Mouse (Mus musculus) cerebellum, postnatal 4 days (tissue): Measurements from ENCODE around the gene Nmbr.

Experiments
- DNase-seq, 2 experiments: peaks; one replicate each; pipeline ENCODE4 v3.0.0; 2022; ENCODE audit warnings: low spot score in 2 of 2, mixed read lengths in 1 of 2

Gene Nmbr

DNA sequence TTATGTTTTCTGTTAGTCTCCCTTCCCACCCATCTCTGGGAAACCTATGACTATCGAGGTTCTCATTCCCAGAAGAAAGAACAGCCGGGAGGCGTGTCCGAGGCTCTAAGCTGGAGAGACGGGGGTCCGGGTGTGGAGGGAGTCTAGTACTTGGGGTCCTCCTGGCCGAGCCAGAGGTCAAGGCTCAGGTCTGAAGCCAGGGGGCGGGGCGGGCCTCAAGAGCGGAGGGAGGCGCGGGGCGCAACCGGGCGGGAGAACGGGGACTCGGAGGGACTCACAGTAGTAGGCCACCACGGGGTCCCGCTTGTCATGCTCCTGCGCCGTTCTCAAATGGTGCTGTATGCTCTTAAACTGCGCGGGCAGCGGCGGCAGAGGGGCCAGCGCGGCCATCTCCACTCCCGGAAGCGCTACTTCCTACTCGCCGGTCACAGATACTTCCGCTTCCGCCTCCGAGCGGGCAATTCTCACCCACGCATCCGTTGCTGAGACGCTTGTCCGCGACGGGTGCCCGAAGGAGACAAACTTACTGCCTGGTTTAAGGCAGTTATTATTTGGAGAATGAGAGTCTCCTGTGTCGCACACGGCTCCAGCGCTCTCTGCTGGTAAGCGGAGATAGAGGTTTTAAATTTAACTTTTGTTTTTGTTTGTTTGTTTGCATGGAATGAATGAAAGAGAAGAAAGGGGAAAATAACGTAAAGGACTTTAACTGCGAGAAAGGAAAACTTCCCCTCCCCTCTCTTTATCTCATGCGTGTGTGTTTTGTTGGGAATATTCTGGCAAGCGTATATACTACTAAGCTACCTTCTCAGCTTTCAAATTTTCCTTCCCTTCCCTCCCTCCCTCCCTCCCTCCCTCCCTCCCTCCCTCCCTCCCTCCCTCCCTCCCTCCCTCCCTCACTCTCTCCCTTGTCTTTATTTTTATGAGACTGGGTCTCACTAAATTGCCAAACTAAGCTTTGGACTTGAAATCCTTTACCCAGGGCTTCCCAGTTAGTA lies at the start of gene Nmbr, which contains the start of gene Vta1:
TSS of gene Nmbr (plus strand) at position 520 of the 995 bp plus-strand sequence.
TSS of gene Vta1 (minus strand) at position 489 of the 995 bp plus-strand sequence.
- DNase-seq: peak; percentile 95

- no peak for DNase-seq
Measured at GRCm38 (mm10) chr10:14660875-14661274, 44.5 kb upstream of the Nmbr start.

- no peak for DNase-seq
Measured at GRCm38 (mm10) chr10:14666147-14666546, 39.2 kb upstream of the Nmbr start.

DNA sequence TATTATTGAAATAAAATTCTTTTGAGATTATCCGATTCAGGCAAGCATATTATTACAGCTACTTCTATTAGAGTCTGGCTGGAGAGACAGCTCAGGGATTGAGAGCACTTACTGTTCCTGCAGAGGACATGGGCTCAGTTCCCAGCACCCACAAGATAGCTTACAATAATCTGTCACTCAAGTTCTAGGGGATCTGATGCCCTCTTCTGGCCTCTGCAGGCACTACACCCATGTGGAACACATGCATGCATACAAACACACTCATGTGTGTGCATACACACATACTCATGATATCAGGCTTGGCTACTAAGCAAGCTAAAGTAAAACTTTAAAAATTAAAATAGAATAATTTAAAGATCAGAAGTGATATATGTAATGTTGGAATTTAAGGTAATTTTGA lies 19.7 kb upstream of the Nmbr start:
- no peak for DNase-seq

DNA sequence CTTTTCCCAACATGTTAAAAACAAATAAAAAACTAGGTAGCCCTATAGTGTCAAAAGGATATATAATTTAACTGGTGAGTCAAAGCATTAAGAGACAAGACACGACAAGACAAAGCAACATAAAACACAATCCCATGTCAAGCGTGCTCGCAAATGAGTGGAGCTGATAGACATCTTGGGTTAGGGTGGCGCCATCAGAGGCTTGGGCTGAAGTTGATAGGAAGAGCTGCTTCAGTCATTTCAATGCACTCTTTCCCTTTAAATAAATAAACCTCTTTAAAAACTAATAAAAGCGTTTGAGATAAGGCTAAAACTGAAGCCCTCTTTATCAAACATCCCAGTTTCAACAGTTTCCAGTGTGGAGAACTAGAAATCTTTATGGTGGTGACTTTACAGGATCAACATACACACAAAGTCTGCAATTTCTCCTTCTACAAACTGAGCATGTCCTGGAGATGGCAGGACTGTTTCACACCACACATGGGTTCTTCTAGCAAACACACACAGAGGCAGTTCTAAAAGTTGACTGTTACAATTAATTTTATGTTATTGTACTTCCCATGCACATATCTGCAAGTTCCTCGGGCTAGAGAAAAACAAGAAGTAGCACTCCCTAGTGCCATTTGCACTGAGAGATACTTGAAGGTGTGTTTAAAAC lies 16.5 kb upstream of the Nmbr start:
- no peak for DNase-seq

- no peak for DNase-seq
Measured at GRCm38 (mm10) chr10:14690349-14690748, 15.0 kb upstream of the Nmbr start.

DNA sequence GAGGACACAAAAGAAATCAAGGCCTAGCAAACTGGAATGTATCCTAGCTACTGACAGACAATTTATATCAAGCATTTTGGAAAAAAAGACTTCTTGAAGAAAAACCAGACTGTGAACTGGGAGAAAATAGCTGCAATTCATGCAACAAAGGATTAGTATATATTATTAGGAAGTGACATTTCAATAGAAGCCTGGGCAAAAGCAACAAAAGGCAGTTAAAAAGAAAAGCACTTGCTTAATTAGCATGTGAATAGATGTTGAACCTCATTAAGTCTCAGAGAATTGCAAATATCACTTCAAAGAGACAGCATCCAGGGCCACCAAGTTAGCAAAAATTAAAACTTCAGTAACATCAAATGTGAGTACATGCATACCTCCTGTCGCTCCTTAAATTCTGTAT lies 2.2 kb upstream of the Nmbr start:
- DNase-seq: no peak

- no peak for DNase-seq
Measured at GRCm38 (mm10) chr10:14703830-14704420, 1.5 kb upstream of the Nmbr start.

DNA sequence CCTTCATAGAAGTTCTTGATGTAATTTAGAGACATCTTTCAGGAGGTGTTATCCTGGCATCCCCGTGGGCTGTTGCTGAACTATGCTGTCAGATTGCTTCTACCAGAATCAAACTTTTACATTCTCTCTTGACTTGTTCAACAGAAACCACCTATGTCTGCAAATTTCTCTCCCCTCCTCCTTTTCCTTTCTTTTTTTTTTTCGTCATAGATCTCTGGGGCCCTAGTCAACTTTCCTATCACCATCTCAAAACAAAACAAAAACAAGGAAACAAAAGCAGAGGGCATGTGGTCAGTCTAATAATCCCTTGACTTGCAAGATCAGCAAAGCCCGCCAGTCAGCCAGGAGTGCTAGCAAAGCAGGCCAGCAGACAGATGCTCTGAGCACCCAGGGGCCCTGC lies 12.7 kb downstream of the Nmbr start, which contains the start of gene Gje1:
TSS of gene Gje1 (minus strand) at position 101 of the 400 bp plus-strand sequence.
- no peak for DNase-seq

- no peak for DNase-seq
Measured at GRCm38 (mm10) chr10:14725671-14726070, 20.3 kb downstream of the Nmbr start.

DNA sequence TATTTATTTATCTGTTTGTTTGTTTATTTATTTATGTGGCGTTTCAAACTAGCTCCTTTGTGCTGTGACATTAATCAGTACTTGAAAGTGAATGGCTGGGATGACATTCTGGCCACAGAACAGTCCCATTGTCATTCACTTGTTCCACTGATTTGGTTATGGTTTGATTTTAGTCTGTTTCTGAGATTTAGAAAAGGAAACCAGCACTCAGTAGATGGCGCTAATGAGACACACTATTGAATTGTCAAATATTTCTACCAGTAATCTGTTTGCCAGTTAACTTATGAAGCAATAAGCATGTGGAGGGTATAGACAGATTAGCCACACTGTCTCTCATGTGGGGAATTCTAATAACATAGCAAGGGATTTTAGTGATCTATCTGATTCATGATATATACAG lies 28.9 kb downstream of the Nmbr start:
- peak in 1 of 2 experiments; percentile 28 for DNase-seq

GRCm38 (mm10) chr10:14759665-14760558 lies 54.5 kb downstream of the Nmbr start:
- peak in 1 of 2 experiments; percentile 2 for DNase-seq

GRCm38 (mm10) chr10:14760618-14761017 lies 55.2 kb downstream of the Nmbr start:
- DNase-seq: no peak

- no peak for DNase-seq
Measured at GRCm38 (mm10) chr10:14770227-14770910, 65.0 kb downstream of the Nmbr start.

- DNase-seq: no peak
Measured at GRCm38 (mm10) chr10:14774499-14774898, 69.1 kb downstream of the Nmbr start.

- DNase-seq: peak in 1 of 2 experiments; percentile 1
Measured at GRCm38 (mm10) chr10:14789969-14790368, 84.6 kb downstream of the Nmbr start.

GRCm38 (mm10) chr10:14816970-14817369 lies 111.6 kb downstream of the Nmbr start:
- DNase-seq: no peak
